Mouse (Mus musculus) midbrain, embryonic 14.5 days (tissue): Measurements from ENCODE around the gene Apon. TPM values are rescaled to one million over a fixed set of nuclear protein-coding genes. Genes with fewer than 3 reads are reported as not detected.
"Not testable (repeated sequence)": the region's sequence is repeated elsewhere in the genome, so short reads cannot be mapped to it uniquely, and the experiment has no call there.

ENCODE experiments used
- ATAC-seq: fragments of 200-750 bp; cut with Nextera tagmentation; 2 replicates; pipeline ENCODE4 v1.8.0; 2017; ENCODE audit warnings: moderate number of reproducible peaks, moderate library complexity; ENCODE audit not compliant: low FRiP score, low TSS enrichment
- DNase-seq: peaks from one replicate; pipeline ENCODE4 v3.0.0-alpha.2; 2015
- H3K27ac ChIP-seq: fragments of 300-500 bp; sonication (generic); replicated peaks from 2 replicates; pipeline ENCODE4 v1.5.1; 2014; ENCODE audit warnings: mild to moderate bottlenecking, low read depth, low read length, moderate library complexity
- H3K27me3 ChIP-seq: fragments of 300-500 bp; sonication (generic); 2 replicates; pipeline ENCODE4 v1.6.1; 2014; ENCODE audit warnings: low read length, control low read depth, mixed read lengths; ENCODE audit not compliant: control insufficient read depth, insufficient read depth
- H3K36me3 ChIP-seq: fragments of 300-500 bp; sonication (generic); 2 replicates; pipeline ENCODE4 v1.6.1; 2014; ENCODE audit warnings: low read length, control low read depth; ENCODE audit not compliant: control insufficient read depth, insufficient read depth
- H3K4me1 ChIP-seq: fragments of 300-500 bp; sonication (generic); 2 replicates; pipeline ENCODE4 v1.6.1; 2014; ENCODE audit warnings: mild to moderate bottlenecking, antibody characterized with exemption, low read length, control low read depth; ENCODE audit not compliant: control insufficient read depth, insufficient read depth
- H3K4me2 ChIP-seq: fragments of 300-500 bp; sonication (generic); 2 replicates; pipeline ENCODE4 v1.6.1; 2014; ENCODE audit warnings: mild to moderate bottlenecking, low read length, moderate library complexity
- H3K4me3 ChIP-seq: fragments of 300-500 bp; sonication (generic); replicated peaks from 2 replicates; pipeline ENCODE4 v1.5.1; 2014; ENCODE audit warnings: low read depth, low read length
- H3K9ac ChIP-seq: fragments of 300-500 bp; sonication (generic); replicated peaks from 2 replicates; pipeline ENCODE4 v1.6.1; 2014; ENCODE audit warnings: mild to moderate bottlenecking, low read length, moderate library complexity
- H3K9me3 ChIP-seq: fragments of 300-500 bp; sonication (generic); 2 replicates; pipeline ENCODE4 v1.6.1; 2016; ENCODE audit warnings: low read length, control low read depth, mixed read lengths; ENCODE audit not compliant: control insufficient read depth
- WGBS: fragments of 180-500 bp; shearing (Covaris S2); extraction: QIAGEN DNeasy Blood & Tissue Kit; methylation state at CpG from one replicate; pipeline ENCODE4 v1.1.7; 2014; 5-methylcytosine and 5-hydroxymethylcytosine counted together
- polyA plus RNA-seq: library from polyadenylated mRNA; unstranded; fragments of >200 nt; fragmentation: Nextera tagmentation; extraction: Ambion mirVana; gene quantifications from 2 replicates; pipeline ENCODE4 v1.2.1, GENCODE M21; 2014

Apon gene
- polyA plus RNA-seq, 1 experiment from 2014 or later = not detected

GRCm38 (mm10) chr10:128260376-128260775, 6.5 kb downstream of the Apon start:
- not testable (repeated sequence) for H3K27ac ChIP-seq, H3K36me3 ChIP-seq, H3K4me1 ChIP-seq, H3K9ac ChIP-seq, H3K9me3 ChIP-seq, H3K4me2 ChIP-seq, DNase-seq, H3K27me3 ChIP-seq, ATAC-seq, H3K4me3 ChIP-seq
- WGBS = 89% methylated on average over 7 of the region's 7 CpGs

- no peak overlapping the region for H3K4me3 ChIP-seq
- no peak overlapping the region for H3K4me2 ChIP-seq
- H3K27me3 ChIP-seq = no peaks in the 10 kb centered on the region
- no peaks in the 10 kb centered on the region for H3K9me3 ChIP-seq
- H3K27ac ChIP-seq = no peak overlapping the region
- no peaks in the 10 kb centered on the region for H3K4me1 ChIP-seq
- ATAC-seq = no peak
- H3K36me3 ChIP-seq = no peaks in the 10 kb centered on the region
- H3K9ac ChIP-seq = no peak overlapping the region
- 85% methylated on average over 22 of the region's 22 CpGs for WGBS
- DNase-seq = no peak
Observed at GRCm38 (mm10) chr10:128262300-128262699, 8.4 kb downstream of the Apon start.

GRCm38 (mm10) chr10:128263393-128264310, 9.8 kb downstream of the Apon start:
- Histone ChIP-seq H3K27me3 (no peaks in the 10 kb centered on the region), H3K9me3 (no peaks in the 10 kb centered on the region), H3K4me2 (no peak overlapping the region), H3K27ac (no peak overlapping the region), H3K36me3 (no peaks in the 10 kb centered on the region), H3K4me3 (no peak overlapping the region), H3K9ac (no peak overlapping the region), H3K4me1 (no peaks in the 10 kb centered on the region)
- no peak for ATAC-seq
- WGBS = 78% methylated on average over 6 of the region's 6 CpGs
- DNase-seq = no peak

GRCm38 (mm10) chr10:128268371-128268770, 14.5 kb downstream of the Apon start, which contains the start of gene Apof:
Gene Apof (plus strand): TSS chr10:128268671.
- 84% methylated on average over 6 of the region's 6 CpGs for WGBS
- Histone ChIP-seq H3K27me3 (no peaks in the 10 kb centered on the region), H3K36me3 (no peaks in the 10 kb centered on the region), H3K27ac (no peak within 1 kb of the TSS), H3K4me2 (no peak within 1 kb of the TSS), H3K4me1 (no peaks in the 10 kb centered on the region), H3K4me3 (no peak within 1 kb of the TSS), H3K9me3 (no peaks in the 10 kb centered on the region), H3K9ac (no peak within 1 kb of the TSS)
- no peak for DNase-seq
- no peak for ATAC-seq

DNA sequence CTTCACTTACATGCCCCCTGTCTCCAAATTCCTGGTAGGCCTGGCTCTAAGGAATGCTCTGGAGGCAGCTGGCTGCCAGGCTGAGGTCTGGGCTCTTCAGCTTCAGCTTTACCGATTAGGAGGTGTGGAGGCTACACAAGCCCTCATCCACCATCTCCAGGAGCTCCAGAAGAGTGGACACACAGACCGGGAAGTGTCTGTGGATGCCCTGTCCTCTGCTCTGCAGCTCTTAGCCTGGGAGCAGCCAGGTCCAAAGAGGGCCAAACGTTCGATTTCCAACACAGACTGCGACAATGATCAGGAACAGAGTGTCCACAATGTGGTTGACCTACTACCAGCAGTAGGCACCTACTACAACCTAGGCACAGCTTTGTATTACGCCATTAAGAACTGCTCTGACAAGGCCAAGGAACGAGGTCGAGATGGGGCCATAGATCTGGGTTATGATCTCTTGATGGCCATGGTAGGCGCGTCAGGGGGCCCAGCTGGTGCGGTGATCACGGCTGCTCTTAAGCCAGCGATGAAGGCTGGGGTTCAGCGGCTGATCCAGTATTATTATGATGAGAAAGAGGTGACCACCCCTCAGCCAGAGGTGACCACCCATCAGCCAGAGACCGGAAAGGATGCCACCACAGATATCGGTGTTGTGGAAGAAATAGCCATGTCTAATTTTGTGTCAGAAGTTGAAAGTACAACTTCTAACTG, 15.5 kb downstream of the Apon start:
- Histone ChIP-seq H3K4me3 (no peak overlapping the region), H3K4me1 (no peaks in the 10 kb centered on the region), H3K27ac (no peak overlapping the region), H3K27me3 (no peaks in the 10 kb centered on the region), H3K4me2 (peak overlapping the region; percentile 67), H3K9me3 (no peaks in the 10 kb centered on the region), H3K9ac (no peak overlapping the region), H3K36me3 (no peaks in the 10 kb centered on the region)
- ATAC-seq (no peak), DNase-seq (no peak)
- WGBS = 89% methylated on average over 16 of the region's 16 CpGs

GRCm38 (mm10) chr10:128270287-128270841, 16.5 kb downstream of the Apon start, which contains the start of gene Stat2:
Gene Stat2 (plus strand): TSS chr10:128270559.
- Histone ChIP-seq H3K4me1 (no peaks in the 10 kb centered on the region), H3K27me3 (no peaks in the 10 kb centered on the region), H3K27ac (peak within 1 kb of the TSS; percentile 83), H3K9ac (peak within 1 kb of the TSS; percentile 57), H3K4me3 (peak within 1 kb of the TSS; percentile 55), H3K4me2 (peak within 1 kb of the TSS; percentile 67), H3K36me3 (no peaks in the 10 kb centered on the region), H3K9me3 (no peaks in the 10 kb centered on the region)
- ATAC-seq (peak; percentile 99), DNase-seq (peak; percentile 97)
- whole genome bisulfite sequencing = under 1% methylated on average over 43 of the region's 43 CpGs

DNA sequence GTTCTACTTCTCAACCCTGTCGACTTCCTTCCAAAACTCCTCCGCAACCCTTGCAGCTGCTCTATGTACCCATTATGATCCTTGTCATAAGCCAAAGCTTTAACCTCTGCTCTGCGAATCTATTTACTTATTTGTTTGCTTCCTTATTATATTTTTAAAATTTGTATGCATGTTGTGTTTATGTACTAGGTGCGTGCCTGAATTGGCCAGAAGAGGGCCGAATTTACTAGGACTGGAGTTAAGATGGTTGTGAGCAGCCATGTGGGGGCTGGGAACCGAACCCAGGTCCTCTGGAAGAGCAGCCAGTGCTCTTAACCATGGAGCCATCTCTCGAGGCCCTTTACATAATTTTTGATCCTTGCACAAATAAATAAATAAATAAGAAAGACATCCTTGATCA, 17.0 kb downstream of the Apon start:
- H3K9ac ChIP-seq = peak overlapping the region; percentile 57
- H3K4me3 ChIP-seq = peak overlapping the region; percentile 55
- no peak for DNase-seq
- no peak for ATAC-seq
- no peaks in the 10 kb centered on the region for H3K9me3 ChIP-seq
- WGBS = 46% methylated on average over 7 of the region's 7 CpGs
- no peaks in the 10 kb centered on the region for H3K27me3 ChIP-seq
- H3K4me2 ChIP-seq = peak overlapping the region; percentile 67
- H3K36me3 ChIP-seq = no peaks in the 10 kb centered on the region
- H3K4me1 ChIP-seq = no peaks in the 10 kb centered on the region
- peak overlapping the region; percentile 83 for H3K27ac ChIP-seq

- H3K36me3 ChIP-seq = peaks cover 6% of the 10 kb centered on the region
- H3K9ac ChIP-seq = no peak overlapping the region
- H3K4me1 ChIP-seq = no peaks in the 10 kb centered on the region
- H3K4me2 ChIP-seq = no peak overlapping the region
- H3K4me3 ChIP-seq = no peak overlapping the region
- DNase-seq = no peak
- H3K27me3 ChIP-seq = no peaks in the 10 kb centered on the region
- no peaks in the 10 kb centered on the region for H3K9me3 ChIP-seq
- no peak overlapping the region for H3K27ac ChIP-seq
- WGBS = 70% methylated on average over 2 of the region's 2 CpGs
- no peak for ATAC-seq
Observed at GRCm38 (mm10) chr10:128271883-128272282, 18.0 kb downstream of the Apon start.
